Mouse (Mus musculus): ENCODE results near the gene Ric1.
"Not testable (repeated sequence)": the region's sequence is repeated elsewhere in the genome, so short reads cannot be mapped to it uniquely, and the experiment has no call there.

The Ric1 gene

GRCm38 (mm10) chr19:29534030-29534429, 11.9 kb downstream of the Ric1 start:
- no peak for DNase-seq

- DNase-seq: no peak
Measured at GRCm38 (mm10) chr19:29542256-29542970, 20.3 kb downstream of the Ric1 start.

GRCm38 (mm10) chr19:29544026-29544425, 21.9 kb downstream of the Ric1 start:
- no peak for DNase-seq

GRCm38 (mm10) chr19:29550618-29551017, 28.5 kb downstream of the Ric1 start:
- no peak for DNase-seq

GRCm38 (mm10) chr19:29551128-29551527, 29.0 kb downstream of the Ric1 start:
- DNase-seq: no peak

- DNase-seq: not testable (repeated sequence)
Measured at GRCm38 (mm10) chr19:29551980-29552379, 29.9 kb downstream of the Ric1 start.

- not testable (repeated sequence) for DNase-seq
Measured at GRCm38 (mm10) chr19:29557171-29557845, 35.2 kb downstream of the Ric1 start.

- DNase-seq: no peak
Measured at GRCm38 (mm10) chr19:29562166-29562565, 40.1 kb downstream of the Ric1 start.

GRCm38 (mm10) chr19:29562603-29563002, 40.5 kb downstream of the Ric1 start:
- DNase-seq: no peak

GRCm38 (mm10) chr19:29563258-29563779, 41.2 kb downstream of the Ric1 start:
- DNase-seq: peak; percentile 18

- no peak for DNase-seq
Measured at GRCm38 (mm10) chr19:29566512-29566911, 44.4 kb downstream of the Ric1 start.

GRCm38 (mm10) chr19:29582439-29582838, 60.4 kb downstream of the Ric1 start:
- no peak for DNase-seq

- DNase-seq: no peak
Measured at GRCm38 (mm10) chr19:29583734-29584133, 61.7 kb downstream of the Ric1 start.

GRCm38 (mm10) chr19:29593783-29594182, 71.7 kb downstream of the Ric1 start:
- not testable (repeated sequence) for DNase-seq

GRCm38 (mm10) chr19:29596276-29596675, 74.2 kb downstream of the Ric1 start:
- DNase-seq: no peak

- no peak for DNase-seq
Measured at GRCm38 (mm10) chr19:29596985-29597384, 74.9 kb downstream of the Ric1 start.

GRCm38 (mm10) chr19:29598981-29599380, 76.9 kb downstream of the Ric1 start:
- DNase-seq: no peak

GRCm38 (mm10) chr19:29603548-29604353, 81.7 kb downstream of the Ric1 start:
- no peak for DNase-seq

GRCm38 (mm10) chr19:29604653-29605052, 82.6 kb downstream of the Ric1 start:
- DNase-seq: no peak

GRCm38 (mm10) chr19:29607521-29607920, 85.4 kb downstream of the Ric1 start:
- no peak for DNase-seq

GRCm38 (mm10) chr19:29608212-29608611, 86.1 kb downstream of the Ric1 start:
- no peak for DNase-seq

- no peak for DNase-seq
Measured at GRCm38 (mm10) chr19:29610907-29611306, 88.8 kb downstream of the Ric1 start.

GRCm38 (mm10) chr19:29612102-29612501, 90.0 kb downstream of the Ric1 start:
- DNase-seq: no peak

Measured in cerebellum, adult 11-12 months (tissue).